Mouse (Mus musculus): ENCODE measurements at regions not wholly inside any gene's neighbourhood (a gene's known extent, or its start where the extent isn't known, plus 50 kb on each side); places are given as distances from the start of the nearest gene placed in this dataset.

- Histone ChIP-seq H3K9me3 (ENCODE audit: low read length) (no peaks in the 10 kb centered on the region), H3K27ac (ENCODE audit: low read depth, low read length) (no peak overlapping the region), H3K27me3 (ENCODE audit: insufficient read depth, low read length) (no peaks in the 10 kb centered on the region), H3K4me3 (ENCODE audit: low read depth, low read length) (no peak overlapping the region), H3K9ac (no peak overlapping the region), H3K4me2 (ENCODE audit: low read depth) (no peak overlapping the region), H3K4me1 (ENCODE audit: insufficient read depth) (no peaks in the 10 kb centered on the region), H3K36me3 (ENCODE audit: insufficient read depth) (no peaks in the 10 kb centered on the region)
- TF ChIP-seq CTCF (IDR thresholded peaks at IDR 0.05; ENCODE audit: low read depth) = no peak
- WGBS = 62% methylated on average over 2 of the region's 2 CpGs
- DNase-seq (peak; percentile 35), ATAC-seq (peak; percentile 78)
Measured at GRCm38 (mm10) chr2:171406057-171406456, 637.2 kb downstream of the Cbln4 start.

DNA sequence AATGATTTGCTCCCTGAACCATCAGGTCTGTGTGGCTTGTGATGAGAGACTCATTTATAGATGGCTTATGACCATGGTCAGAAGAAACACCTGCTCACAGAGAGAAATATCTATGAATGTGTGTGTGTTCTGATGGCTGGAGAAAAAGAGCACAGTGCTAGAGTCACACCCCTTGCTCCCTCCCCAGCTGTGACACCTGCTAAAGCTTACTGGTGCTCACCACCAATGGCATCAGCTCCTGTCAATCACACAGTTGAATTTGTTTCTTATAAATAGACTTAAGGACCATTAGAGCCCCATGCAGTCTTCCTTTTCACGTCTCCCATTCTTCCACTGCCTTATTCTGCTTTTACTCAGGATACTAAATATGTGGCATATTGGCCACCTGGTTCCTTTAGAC lies 654.3 kb downstream of the Cbln4 start:
- Histone ChIP-seq H3K27ac (ENCODE audit: low read depth, low read length) (no peak overlapping the region), H3K9me3 (ENCODE audit: low read length) (0 out of 2 replicates have a peak, but pooled peaks cover 3% of the 10 kb centered on the region), H3K4me2 (ENCODE audit: low read depth) (no peak overlapping the region), H3K27me3 (ENCODE audit: insufficient read depth, low read length) (no peaks in the 10 kb centered on the region), H3K36me3 (ENCODE audit: insufficient read depth) (no peaks in the 10 kb centered on the region), H3K4me1 (ENCODE audit: insufficient read depth) (no peaks in the 10 kb centered on the region), H3K9ac (no peak overlapping the region), H3K4me3 (ENCODE audit: low read depth, low read length) (no peak overlapping the region)
- WGBS = 39% methylated on average over 1 of the region's 1 CpGs
- DNase-seq = no peak
- TF ChIP-seq CTCF (IDR thresholded peaks at IDR 0.05; ENCODE audit: low read depth) = no peak
- no peak for ATAC-seq

GRCm38 (mm10) chr2:171373457-171373856 lies 641.9 kb downstream of the Dok5 start:
- DNase-seq (peak; percentile 57), ATAC-seq (no peak)
- Histone ChIP-seq H3K36me3 (ENCODE audit: insufficient read depth) (no peaks in the 10 kb centered on the region), H3K9ac (no peak overlapping the region), H3K4me1 (ENCODE audit: insufficient read depth) (no peaks in the 10 kb centered on the region), H3K4me3 (ENCODE audit: low read depth, low read length) (no peak overlapping the region), H3K4me2 (ENCODE audit: low read depth) (no peak overlapping the region), H3K27me3 (ENCODE audit: insufficient read depth, low read length) (no peaks in the 10 kb centered on the region), H3K9me3 (ENCODE audit: low read length) (no peaks in the 10 kb centered on the region), H3K27ac (ENCODE audit: low read depth, low read length) (no peak overlapping the region)
- no peak for TF ChIP-seq CTCF (IDR thresholded peaks at IDR 0.05; ENCODE audit: low read depth)
- WGBS = 75% methylated on average over 1 of the region's 1 CpGs

- DNase-seq (no peak), ATAC-seq (no peak)
- no peak for TF ChIP-seq CTCF (IDR thresholded peaks at IDR 0.05; ENCODE audit: low read depth)
- Histone ChIP-seq H3K4me1 (ENCODE audit: insufficient read depth) (no peaks in the 10 kb centered on the region), H3K9me3 (ENCODE audit: low read length) (no peaks in the 10 kb centered on the region), H3K4me2 (ENCODE audit: low read depth) (no peak overlapping the region), H3K27me3 (ENCODE audit: insufficient read depth, low read length) (no peaks in the 10 kb centered on the region), H3K36me3 (ENCODE audit: insufficient read depth) (no peaks in the 10 kb centered on the region), H3K9ac (no peak overlapping the region), H3K4me3 (ENCODE audit: low read depth, low read length) (no peak overlapping the region), H3K27ac (ENCODE audit: low read depth, low read length) (no peak overlapping the region)
- WGBS = 75% methylated on average over 7 of the region's 7 CpGs
Measured at GRCm38 (mm10) chr2:171373016-171373415, 641.4 kb downstream of the Dok5 start.

DNA sequence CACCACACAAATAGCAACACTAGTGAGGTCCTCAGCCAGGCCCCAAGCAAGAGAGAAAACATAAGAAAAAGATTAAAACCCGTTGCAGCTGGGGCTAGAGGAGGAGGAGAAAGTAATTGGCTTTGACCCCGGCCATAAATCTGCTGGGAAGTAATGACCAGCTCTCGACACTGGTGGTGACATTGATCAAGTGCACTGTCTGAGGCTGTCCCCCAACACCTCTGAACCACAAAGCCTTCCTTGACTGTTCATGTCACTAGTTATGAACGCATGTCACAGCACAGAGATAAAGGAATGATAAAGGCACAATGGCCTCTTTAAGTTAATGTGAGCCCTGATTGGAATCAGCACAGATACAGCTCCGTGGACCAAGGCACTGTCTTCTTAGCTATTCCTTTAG lies 640.1 kb downstream of the Dok5 start:
- TF ChIP-seq CTCF (IDR thresholded peaks at IDR 0.05; ENCODE audit: low read depth) = no peak
- H3K9me3 ChIP-seq (ENCODE audit: low read length) = no peaks in the 10 kb centered on the region
- H3K4me3 ChIP-seq (ENCODE audit: low read depth, low read length) = no peak overlapping the region
- H3K36me3 ChIP-seq (ENCODE audit: insufficient read depth) = no peaks in the 10 kb centered on the region
- no peaks in the 10 kb centered on the region for H3K27me3 ChIP-seq (ENCODE audit: insufficient read depth, low read length)
- DNase-seq = no peak
- no peak overlapping the region for H3K27ac ChIP-seq (ENCODE audit: low read depth, low read length)
- ATAC-seq = no peak
- H3K9ac ChIP-seq = no peak overlapping the region
- no peak overlapping the region for H3K4me2 ChIP-seq (ENCODE audit: low read depth)
- WGBS = 64% methylated on average over 5 of the region's 5 CpGs
- H3K4me1 ChIP-seq (ENCODE audit: insufficient read depth) = no peaks in the 10 kb centered on the region

GRCm38 (mm10) chr2:171365553-171365952 lies 633.9 kb downstream of the Dok5 start:
- Histone ChIP-seq H3K27ac (ENCODE audit: low read depth, low read length) (no peak overlapping the region), H3K9me3 (ENCODE audit: low read length) (peaks cover 5% of the 10 kb centered on the region; the same call in 1 of the 2 replicates), H3K27me3 (ENCODE audit: insufficient read depth, low read length) (no peaks in the 10 kb centered on the region), H3K9ac (no peak overlapping the region), H3K4me1 (ENCODE audit: insufficient read depth) (no peaks in the 10 kb centered on the region), H3K4me3 (ENCODE audit: low read depth, low read length) (no peak overlapping the region), H3K4me2 (ENCODE audit: low read depth) (no peak overlapping the region), H3K36me3 (ENCODE audit: insufficient read depth) (no peaks in the 10 kb centered on the region)
- ATAC-seq = no peak
- no peak for DNase-seq
- no peak for TF ChIP-seq CTCF (IDR thresholded peaks at IDR 0.05; ENCODE audit: low read depth)
- WGBS = 43% methylated on average over 8 of the region's 8 CpGs

DNA sequence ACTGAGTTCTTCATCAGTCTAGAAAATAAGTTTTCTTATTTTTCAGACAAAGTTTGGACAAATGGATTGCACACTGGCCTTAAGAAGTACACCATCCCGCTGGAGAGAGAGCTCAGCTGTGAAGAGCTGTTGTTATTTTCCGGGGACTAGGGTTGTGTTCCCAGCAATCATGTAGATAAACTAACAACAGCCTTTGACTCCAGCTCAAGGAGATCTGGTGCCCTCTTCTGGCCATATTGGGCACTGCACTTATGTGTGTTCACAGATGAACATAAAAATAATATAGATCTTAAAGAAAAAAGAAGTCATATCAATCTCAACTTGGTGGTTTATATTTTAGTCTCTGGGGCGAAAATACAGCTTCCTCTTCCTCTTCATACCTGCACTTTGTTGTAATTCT lies 633.0 kb downstream of the Dok5 start:
- DNase-seq (no peak), ATAC-seq (no peak)
- H3K27me3 ChIP-seq (ENCODE audit: insufficient read depth, low read length) = no peaks in the 10 kb centered on the region
- 94% methylated on average over 3 of the region's 3 CpGs for WGBS
- H3K36me3 ChIP-seq (ENCODE audit: insufficient read depth) = no peaks in the 10 kb centered on the region
- peak; percentile 42 for TF ChIP-seq CTCF (IDR thresholded peaks at IDR 0.05; ENCODE audit: low read depth)
- H3K9me3 ChIP-seq (ENCODE audit: low read length) = peaks cover 5% of the 10 kb centered on the region; the same call in 1 of the 2 replicates
- no peak overlapping the region for H3K27ac ChIP-seq (ENCODE audit: low read depth, low read length)
- H3K4me2 ChIP-seq (ENCODE audit: low read depth) = no peak overlapping the region
- H3K9ac ChIP-seq = no peak overlapping the region
- H3K4me1 ChIP-seq (ENCODE audit: insufficient read depth) = no peaks in the 10 kb centered on the region
- no peak overlapping the region for H3K4me3 ChIP-seq (ENCODE audit: low read depth, low read length)

- TF ChIP-seq CTCF (IDR thresholded peaks at IDR 0.05; ENCODE audit: low read depth) = no peak
- 88% methylated on average over 3 of the region's 3 CpGs for WGBS
- no peak for ATAC-seq
Measured at GRCm38 (mm10) chr2:171363381-171363780, 631.8 kb downstream of the Dok5 start.

More at GRCm38 (mm10) chr2:171363381-171363780, 631.8 kb downstream of the Dok5 start:
- no peaks in the 10 kb centered on the region for H3K36me3 ChIP-seq (ENCODE audit: insufficient read depth)
- H3K4me2 ChIP-seq (ENCODE audit: low read depth) = no peak overlapping the region
- no peak overlapping the region for H3K9ac ChIP-seq
- no peak for DNase-seq
- no peaks in the 10 kb centered on the region for H3K27me3 ChIP-seq (ENCODE audit: insufficient read depth, low read length)
- H3K27ac ChIP-seq (ENCODE audit: low read depth, low read length) = no peak overlapping the region
- peaks cover 5% of the 10 kb centered on the region; the same call in 1 of the 2 replicates for H3K9me3 ChIP-seq (ENCODE audit: low read length)
- no peak overlapping the region for H3K4me3 ChIP-seq (ENCODE audit: low read depth, low read length)
- no peaks in the 10 kb centered on the region for H3K4me1 ChIP-seq (ENCODE audit: insufficient read depth)
